Mouse (Mus musculus): ENCODE measurements around the gene Ldb1. TPM values are rescaled to one million over a fixed set of nuclear protein-coding genes. Genes with fewer than 3 reads are reported as not detected.

Gene Ldb1
- total and polyA plus RNA-seq, 3 experiments: 56.9 to 120 (median 67.6) TPM

- Histone ChIP-seq H3K79me2 (replicated peaks; ENCODE audit: control insufficient read depth, extremely low read depth, insufficient read depth, poor library complexity, severe bottlenecking) (no peaks in the 10 kb centered on the region), H3K4me3 (replicated peaks in 1 of 3; ENCODE audit: low read depth in 2 of 3, low read length in 2 of 3, poor library complexity in 1 of 3) (no peak overlapping the region), H3K27ac (ENCODE audit: insufficient read depth, low read depth) (no peak overlapping the region), H3K4me1 (ENCODE audit: control insufficient read depth in 1 of 2, insufficient read depth in 2 of 2) (no peaks in the 10 kb centered on the region), H3K36me3 (replicated peaks in 1 of 2; ENCODE audit: control insufficient read depth in 1 of 2, insufficient read depth in 1 of 2, low read length in 1 of 2) (peaks cover 0 to 3% of the 10 kb centered on the region in 2 experiments), H3K9me3 (replicated peaks; ENCODE audit: low read length) (peaks cover 9% of the 10 kb centered on the region), H3K9ac (ENCODE audit: insufficient read depth, low read depth) (no peak overlapping the region), H3K4me2 (ENCODE audit: insufficient read depth, low read depth, poor library complexity, severe bottlenecking) (no peak overlapping the region), H3K27me3 (replicated peaks) (no peaks in the 10 kb centered on the region)
- dilution Hi-C loops (cut with MboI; ENCODE audit: extremely low pct_ligation_motif_present, extremely low pct_unique_long_range_greater_than_20kb, low sequenced_read_pairs): no loop called here
- no peak for TF ChIP-seq MYC (IDR thresholded peaks at IDR 0.05; ENCODE audit: low read depth, low read length)
- TF ChIP-seq EP300 (IDR thresholded peaks at IDR 0.05; ENCODE audit: low read length): no peak
- TF ChIP-seq SIN3A (IDR thresholded peaks at IDR 0.05; ENCODE audit: low read length): no peak
- no peak for TF ChIP-seq RCOR1 (conservative IDR thresholded peaks at IDR 0.05; ENCODE audit: low read depth, low read length)
- no peak for TF ChIP-seq CHD2 (IDR thresholded peaks at IDR 0.05; ENCODE audit: low read length)
- no peak for TF ChIP-seq JUN (IDR thresholded peaks at IDR 0.05; ENCODE audit: insufficient read depth, low read depth, low read length)
- TF ChIP-seq PAX5 (IDR thresholded peaks at IDR 0.05; ENCODE audit: low read length): no peak
- TF ChIP-seq MEF2A (IDR thresholded peaks at IDR 0.05; ENCODE audit: borderline replicate concordance, low read depth, low read length): no peak
- TF ChIP-seq HCFC1 (IDR thresholded peaks at IDR 0.05; ENCODE audit: low read depth, low read length): no peak
- TF ChIP-seq ZC3H11A (IDR thresholded peaks at IDR 0.05; ENCODE audit: low read depth, low read length): no peak
- TF ChIP-seq ELF1 (IDR thresholded peaks at IDR 0.05; ENCODE audit: low read depth, low read length): no peak
- TF ChIP-seq MXI1 (IDR thresholded peaks at IDR 0.05; ENCODE audit: low read depth, low read length): no peak
- in situ Hi-C loops (cut with MboI; ENCODE audit: low pct_ligation_motif_present, low pct_unique_long_range_greater_than_20kb, low sequenced_read_pairs): no loop called here
- no peak for DNase-seq (ENCODE audit: extremely low read depth)
These were observed 53.8 kb downstream of the Ldb1 start for GRCm38 (mm10) chr19:45991171-45991570.

- H3K27me3 ChIP-seq (replicated peaks): no peaks in the 10 kb centered on the region
- TF ChIP-seq ELF1 (IDR thresholded peaks at IDR 0.05; ENCODE audit: low read depth, low read length) (peak; percentile 63), USF2 (conservative IDR thresholded peaks at IDR 0.05; ENCODE audit: low read depth, low read length) (no peak)
- H3K79me2 ChIP-seq (replicated peaks; ENCODE audit: control insufficient read depth, extremely low read depth, insufficient read depth, poor library complexity, severe bottlenecking): no peaks in the 10 kb centered on the region
- no peaks in the 10 kb centered on the region for H3K9me3 ChIP-seq (replicated peaks; ENCODE audit: low read length)
- peaks cover 6 to 10% of the 10 kb centered on the region in 2 experiments; a peak in 3 of 4 replicates for H3K4me1 ChIP-seq (ENCODE audit: control insufficient read depth in 1 of 2, insufficient read depth in 2 of 2)
- no peaks in the 10 kb centered on the region for H3K36me3 ChIP-seq (replicated peaks in 1 of 2; ENCODE audit: control insufficient read depth in 1 of 2, insufficient read depth in 1 of 2, low read length in 1 of 2)
- H3K4me2 ChIP-seq (ENCODE audit: insufficient read depth, low read depth, poor library complexity, severe bottlenecking): no peak overlapping the region
- dilution Hi-C loops (cut with MboI; ENCODE audit: extremely low pct_ligation_motif_present, extremely low pct_unique_long_range_greater_than_20kb, low sequenced_read_pairs): no loop called here
- no peak overlapping the region for H3K4me3 ChIP-seq (replicated peaks in 1 of 3; ENCODE audit: low read depth in 2 of 3, low read length in 2 of 3, poor library complexity in 1 of 3)
- no peak for DNase-seq (ENCODE audit: extremely low read depth)
- in situ Hi-C loops (cut with MboI; ENCODE audit: low pct_ligation_motif_present, low pct_unique_long_range_greater_than_20kb, low sequenced_read_pairs): no loop called here
- no peak overlapping the region for H3K9ac ChIP-seq (ENCODE audit: insufficient read depth, low read depth)
- no peak overlapping the region for H3K27ac ChIP-seq (ENCODE audit: insufficient read depth, low read depth)
These were observed 56.8 kb downstream of the Ldb1 start for GRCm38 (mm10) chr19:45988238-45988637.

GRCm38 (mm10) chr19:45984379-45984778 is 60.6 kb downstream of the Ldb1 start:
- in situ Hi-C loops (cut with MboI; ENCODE audit: low pct_ligation_motif_present, low pct_unique_long_range_greater_than_20kb, low sequenced_read_pairs): no loop called here
- no peak overlapping the region for H3K9ac ChIP-seq (ENCODE audit: insufficient read depth, low read depth)
- H3K4me3 ChIP-seq (replicated peaks in 1 of 3; ENCODE audit: low read depth in 2 of 3, low read length in 2 of 3, poor library complexity in 1 of 3): no peak overlapping the region
- DNase-seq (ENCODE audit: extremely low read depth): peak; percentile 10
- H3K27ac ChIP-seq (ENCODE audit: insufficient read depth, low read depth): no peak overlapping the region
- no peaks in the 10 kb centered on the region for H3K27me3 ChIP-seq (replicated peaks)
- peak overlapping the region; percentile 25 for H3K4me2 ChIP-seq (ENCODE audit: insufficient read depth, low read depth, poor library complexity, severe bottlenecking)
- no peaks in the 10 kb centered on the region for H3K9me3 ChIP-seq (replicated peaks; ENCODE audit: low read length)
- TF ChIP-seq JUND (conservative IDR thresholded peaks at IDR 0.05; ENCODE audit: low read depth, low read length) (no peak), TBP (conservative IDR thresholded peaks at IDR 0.05; ENCODE audit: low read depth, low read length) (no peak), GABPA (IDR thresholded peaks at IDR 0.05; ENCODE audit: insufficient replicate concordance, low read depth, low read length) (no peak), CHD2 (IDR thresholded peaks at IDR 0.05; ENCODE audit: low read length) (no peak), RAD21 (IDR thresholded peaks at IDR 0.05; ENCODE audit: low read depth, low read length) (no peak), MEF2A (IDR thresholded peaks at IDR 0.05; ENCODE audit: borderline replicate concordance, low read depth, low read length) (no peak)
- dilution Hi-C loops (cut with MboI; ENCODE audit: extremely low pct_ligation_motif_present, extremely low pct_unique_long_range_greater_than_20kb, low sequenced_read_pairs): no loop called here
- H3K4me1 ChIP-seq (ENCODE audit: control insufficient read depth in 1 of 2, insufficient read depth in 2 of 2): peaks cover 6 to 10% of the 10 kb centered on the region in 2 experiments; a peak in 3 of 4 replicates
- no peaks in the 10 kb centered on the region for H3K36me3 ChIP-seq (replicated peaks in 1 of 2; ENCODE audit: control insufficient read depth in 1 of 2, insufficient read depth in 1 of 2, low read length in 1 of 2)
- H3K79me2 ChIP-seq (replicated peaks; ENCODE audit: control insufficient read depth, extremely low read depth, insufficient read depth, poor library complexity, severe bottlenecking): no peaks in the 10 kb centered on the region
